Mouse (Mus musculus) heart, embryonic 12.5 days (tissue): ENCODE measurements at regions not wholly inside any gene's neighbourhood (a gene's known extent, or its start where the extent isn't known, plus 50 kb on each side); places are given as distances from the start of the nearest gene placed in this dataset.

Experiments
- ATAC-seq: fragments of 200-750 bp; cut with Nextera tagmentation; 2 replicates; pipeline ENCODE4 v1.8.0; 2017; ENCODE audit warnings: moderate TSS enrichment, moderate library complexity; ENCODE audit not compliant: insufficient number of reproducible peaks, low FRiP score
- H3K27ac ChIP-seq: fragments of 300-500 bp; sonication (generic); 2 replicates; pipeline ENCODE4 v1.5.1; 2016; ENCODE audit warnings: mild to moderate bottlenecking, moderate library complexity; ENCODE audit not compliant: poor library complexity, severe bottlenecking
- H3K27me3 ChIP-seq: fragments of 300-500 bp; sonication (generic); replicated peaks from 2 replicates; pipeline ENCODE4 v1.6.1; 2016; ENCODE audit warnings: mild to moderate bottlenecking, moderate library complexity
- H3K36me3 ChIP-seq: fragments of 300-500 bp; sonication (generic); 2 replicates; pipeline ENCODE4 v1.6.1; 2016; ENCODE audit warnings: mild to moderate bottlenecking, moderate library complexity
- H3K4me1 ChIP-seq: fragments of 300-500 bp; sonication (generic); replicated peaks from 2 replicates; pipeline ENCODE4 v1.6.1; 2016; ENCODE audit warnings: mild to moderate bottlenecking
- H3K4me2 ChIP-seq: fragments of 300-500 bp; sonication (generic); 2 replicates; pipeline ENCODE4 v1.6.1; 2016; ENCODE audit warnings: mild to moderate bottlenecking, moderate library complexity
- H3K4me3 ChIP-seq: fragments of 300-500 bp; sonication (generic); 2 replicates; pipeline ENCODE4 v1.5.1; 2016; ENCODE audit warnings: mild to moderate bottlenecking
- H3K9ac ChIP-seq: fragments of 300-500 bp; sonication (generic); 2 replicates; pipeline ENCODE4 v1.6.1; 2016; ENCODE audit warnings: mild to moderate bottlenecking, moderate library complexity
- H3K9me3 ChIP-seq: fragments of 300-500 bp; sonication (generic); replicated peaks from 2 replicates; pipeline ENCODE4 v1.6.1; 2016; ENCODE audit warnings: mild to moderate bottlenecking, moderate library complexity
- WGBS: fragments of 180-500 bp; shearing (Covaris S2); methylation state at CpG from one replicate; pipeline ENCODE4 v1.1.7; 2016; 5-methylcytosine and 5-hydroxymethylcytosine counted together

DNA sequence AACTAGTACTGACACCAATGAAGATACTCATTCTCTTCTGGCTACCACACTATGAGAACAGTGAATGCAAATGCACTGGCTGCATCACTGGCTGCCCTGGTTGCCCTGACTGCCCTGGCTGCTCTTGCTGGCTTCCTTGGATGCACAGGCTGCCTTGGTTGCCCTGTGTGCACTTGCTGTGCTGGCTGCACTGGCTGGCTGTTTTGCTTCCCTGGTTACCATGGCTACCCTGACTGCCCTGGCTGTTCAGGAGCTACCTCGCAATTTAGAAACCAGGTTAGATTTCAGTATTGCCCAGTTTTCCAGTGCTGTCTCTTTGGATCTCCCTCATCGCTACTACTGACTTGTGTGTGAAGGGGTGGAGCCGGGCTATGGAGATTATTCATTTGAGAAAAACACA is 175.7 kb downstream of the Fat4 start:
- 70% methylated on average over 3 of the region's 3 CpGs for WGBS
- no peaks in the 10 kb centered on the region for H3K27me3 ChIP-seq

DNA sequence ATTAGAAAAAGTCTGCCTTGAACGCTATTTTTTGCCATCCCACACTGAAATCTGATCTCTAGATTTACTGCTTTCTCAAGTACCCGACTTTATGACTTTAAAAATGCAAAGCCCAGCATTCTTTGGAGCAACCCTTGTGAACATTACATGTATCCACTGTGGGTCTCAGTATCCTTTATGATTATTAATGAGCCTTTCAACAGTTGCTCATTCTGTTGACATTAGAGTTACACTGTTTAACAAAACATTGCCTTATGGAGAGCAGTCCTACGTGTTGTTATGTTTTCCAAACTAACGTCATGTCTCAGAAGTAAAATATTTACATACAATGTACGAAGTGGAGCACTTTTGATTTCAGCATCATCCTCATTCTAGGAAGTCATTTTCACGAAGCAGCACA is 178.7 kb downstream of the Fat4 start:
- no peak overlapping the region for H3K27ac ChIP-seq
- no peak overlapping the region for H3K4me2 ChIP-seq
- H3K36me3 ChIP-seq, result no peaks in the 10 kb centered on the region
- no peak for ATAC-seq
- no peak overlapping the region for H3K9ac ChIP-seq
- H3K4me1 ChIP-seq, result no peaks in the 10 kb centered on the region
- whole genome bisulfite sequencing, result 78% methylated on average over 6 of the region's 6 CpGs
- no peaks in the 10 kb centered on the region for H3K27me3 ChIP-seq
- no peaks in the 10 kb centered on the region for H3K9me3 ChIP-seq
- no peak overlapping the region for H3K4me3 ChIP-seq

More for the DNA sequence above, 175.7 kb downstream of the Fat4 start:
- no peaks in the 10 kb centered on the region for H3K9me3 ChIP-seq
- no peak for ATAC-seq
- no peaks in the 10 kb centered on the region for H3K36me3 ChIP-seq
- no peak overlapping the region for H3K4me2 ChIP-seq
- H3K4me1 ChIP-seq, result no peaks in the 10 kb centered on the region
- no peak overlapping the region for H3K27ac ChIP-seq
- H3K4me3 ChIP-seq, result no peak overlapping the region
- no peak overlapping the region for H3K9ac ChIP-seq

DNA sequence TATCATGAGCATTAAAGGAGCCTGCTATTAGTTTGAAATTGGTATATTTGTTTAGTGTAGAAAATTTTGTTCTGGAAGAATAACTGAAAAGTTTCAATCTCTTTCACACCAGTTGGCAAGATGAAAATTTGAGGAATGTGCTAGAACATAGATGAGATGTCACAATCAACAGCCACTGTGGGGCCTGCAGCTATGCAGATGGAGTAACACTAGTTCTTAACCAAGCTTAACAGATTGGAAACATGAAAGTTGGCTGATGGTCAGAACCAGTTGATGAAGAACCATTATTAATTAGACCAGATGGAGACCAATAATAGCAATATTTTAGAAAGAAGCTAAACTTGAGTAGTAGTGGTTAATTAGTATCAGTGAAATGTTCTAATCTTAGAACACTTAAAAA is 182.3 kb downstream of the Fat4 start:
- H3K4me1 ChIP-seq, result no peaks in the 10 kb centered on the region
- H3K27me3 ChIP-seq, result no peaks in the 10 kb centered on the region
- no peaks in the 10 kb centered on the region for H3K36me3 ChIP-seq
- no peak overlapping the region for H3K4me3 ChIP-seq
- ATAC-seq, result no peak
- no peak overlapping the region for H3K4me2 ChIP-seq
- H3K9me3 ChIP-seq, result no peaks in the 10 kb centered on the region
- H3K9ac ChIP-seq, result no peak overlapping the region
- H3K27ac ChIP-seq, result no peak overlapping the region

- no peak overlapping the region for H3K4me2 ChIP-seq
- 74% methylated on average over 4 of the region's 4 CpGs for WGBS
- H3K9me3 ChIP-seq, result no peaks in the 10 kb centered on the region
- no peaks in the 10 kb centered on the region for H3K36me3 ChIP-seq
- no peaks in the 10 kb centered on the region for H3K4me1 ChIP-seq
- H3K27me3 ChIP-seq, result no peaks in the 10 kb centered on the region
- no peak overlapping the region for H3K4me3 ChIP-seq
- H3K27ac ChIP-seq, result no peak overlapping the region
- H3K9ac ChIP-seq, result no peak overlapping the region
- ATAC-seq, result no peak
These were observed 196.0 kb downstream of the Fat4 start for GRCm38 (mm10) chr3:39082678-39083270.

- no peak overlapping the region for H3K4me3 ChIP-seq
- no peaks in the 10 kb centered on the region for H3K4me1 ChIP-seq
- H3K9ac ChIP-seq, result no peak overlapping the region
- no peaks in the 10 kb centered on the region for H3K9me3 ChIP-seq
- no peak overlapping the region for H3K27ac ChIP-seq
- no peaks in the 10 kb centered on the region for H3K27me3 ChIP-seq
- no peak for ATAC-seq
- no peaks in the 10 kb centered on the region for H3K36me3 ChIP-seq
- H3K4me2 ChIP-seq, result no peak overlapping the region
- 83% methylated on average over 4 of the region's 4 CpGs for WGBS
These were observed 202.2 kb downstream of the Fat4 start for GRCm38 (mm10) chr3:39088948-39089347.

DNA sequence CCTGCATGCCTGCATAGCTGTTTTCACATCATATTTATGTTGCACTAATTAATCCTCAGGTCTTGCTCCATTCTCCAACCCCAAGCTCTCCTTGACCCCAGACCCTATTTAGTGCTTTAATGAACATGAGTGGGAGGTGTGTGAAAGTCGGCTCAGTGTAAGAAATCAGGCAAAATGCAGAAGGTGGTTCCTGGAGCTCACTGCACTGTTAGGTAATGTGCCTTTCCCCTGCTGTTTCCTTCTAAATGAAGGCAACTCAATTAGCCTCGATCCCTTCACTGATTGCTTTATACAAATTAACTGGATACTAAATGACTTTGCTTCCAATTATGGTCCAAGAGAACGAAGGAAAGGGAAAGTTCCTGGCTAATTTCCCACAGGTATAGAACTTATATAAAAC is 215.6 kb downstream of the Fat4 start:
- no peak overlapping the region for H3K9ac ChIP-seq
- no peak overlapping the region for H3K27ac ChIP-seq
- H3K4me2 ChIP-seq, result no peak overlapping the region
- no peak for ATAC-seq
- no peak overlapping the region for H3K4me3 ChIP-seq
- 74% methylated on average over 3 of the region's 3 CpGs for WGBS
- no peaks in the 10 kb centered on the region for H3K4me1 ChIP-seq
- H3K9me3 ChIP-seq, result 0 out of 2 replicates have a peak, but pooled peaks cover 2% of the 10 kb centered on the region
- H3K27me3 ChIP-seq, result no peaks in the 10 kb centered on the region
- no peaks in the 10 kb centered on the region for H3K36me3 ChIP-seq

DNA sequence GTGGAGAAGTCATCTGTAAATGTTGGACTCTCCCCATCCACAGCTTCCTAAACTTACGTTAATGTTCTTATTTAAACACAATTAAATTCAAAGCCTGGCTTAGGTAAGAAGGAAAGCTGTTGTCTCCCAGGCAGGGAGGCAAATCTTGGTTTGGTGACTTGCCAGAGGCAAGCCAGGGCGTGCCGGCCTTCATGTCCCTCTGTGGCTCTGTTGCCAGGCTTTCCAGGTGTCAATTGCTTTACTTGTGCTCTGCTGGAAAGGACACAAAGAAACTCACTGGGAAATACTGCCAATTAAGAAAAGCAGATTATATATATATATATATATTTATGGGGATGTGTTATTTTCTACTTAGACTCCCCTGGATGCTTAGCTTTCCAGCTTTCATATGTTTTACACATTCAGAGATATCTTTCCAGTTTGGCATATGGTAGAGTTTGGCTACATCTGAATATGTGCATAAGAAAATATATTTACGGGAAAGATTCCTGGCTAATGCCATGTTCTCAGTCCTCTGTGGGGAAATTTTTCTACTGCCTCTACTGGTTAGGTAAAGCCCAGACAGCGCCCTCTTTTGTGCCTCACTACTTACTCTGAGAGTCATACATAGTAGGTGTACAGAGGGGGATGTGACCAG is 223.1 kb downstream of the Fat4 start:
- no peak for ATAC-seq
- H3K4me2 ChIP-seq, result no peak overlapping the region
- H3K9me3 ChIP-seq, result no peaks in the 10 kb centered on the region
- H3K27ac ChIP-seq, result no peak overlapping the region
- no peak overlapping the region for H3K9ac ChIP-seq
- no peak overlapping the region for H3K4me3 ChIP-seq
- WGBS, result 86% methylated on average over 5 of the region's 5 CpGs
- no peaks in the 10 kb centered on the region for H3K4me1 ChIP-seq
- H3K36me3 ChIP-seq, result no peaks in the 10 kb centered on the region
- no peaks in the 10 kb centered on the region for H3K27me3 ChIP-seq

- H3K36me3 ChIP-seq, result no peaks in the 10 kb centered on the region
These were observed 227.3 kb downstream of the Fat4 start for GRCm38 (mm10) chr3:39114056-39114455.

GRCm38 (mm10) chr3:39114826-39115225 is 228.1 kb downstream of the Fat4 start:
- ATAC-seq, result no peak
- Histone ChIP-seq H3K4me2 (no peak overlapping the region), H3K27ac (no peak overlapping the region), H3K4me3 (no peak overlapping the region), H3K27me3 (no peaks in the 10 kb centered on the region), H3K9ac (no peak overlapping the region), H3K9me3 (no peaks in the 10 kb centered on the region), H3K4me1 (no peaks in the 10 kb centered on the region), H3K36me3 (no peaks in the 10 kb centered on the region)
- WGBS, result 73% methylated on average over 3 of the region's 3 CpGs

More at GRCm38 (mm10) chr3:39114056-39114455, 227.3 kb downstream of the Fat4 start:
- Histone ChIP-seq H3K27ac (no peak overlapping the region), H3K4me3 (no peak overlapping the region), H3K27me3 (no peaks in the 10 kb centered on the region), H3K4me1 (no peaks in the 10 kb centered on the region), H3K9ac (no peak overlapping the region), H3K4me2 (no peak overlapping the region), H3K9me3 (no peaks in the 10 kb centered on the region)
- no peak for ATAC-seq
- whole genome bisulfite sequencing, result 70% methylated on average over 3 of the region's 3 CpGs

- no peak for ATAC-seq
- Histone ChIP-seq H3K27ac (no peak overlapping the region), H3K36me3 (no peaks in the 10 kb centered on the region), H3K9ac (no peak overlapping the region), H3K4me3 (no peak overlapping the region), H3K4me2 (no peak overlapping the region), H3K9me3 (no peaks in the 10 kb centered on the region), H3K4me1 (no peaks in the 10 kb centered on the region), H3K27me3 (no peaks in the 10 kb centered on the region)
- WGBS, result 38% methylated on average over 1 of the region's 1 CpGs
These were observed 228.7 kb downstream of the Fat4 start for GRCm38 (mm10) chr3:39115441-39115840.

DNA sequence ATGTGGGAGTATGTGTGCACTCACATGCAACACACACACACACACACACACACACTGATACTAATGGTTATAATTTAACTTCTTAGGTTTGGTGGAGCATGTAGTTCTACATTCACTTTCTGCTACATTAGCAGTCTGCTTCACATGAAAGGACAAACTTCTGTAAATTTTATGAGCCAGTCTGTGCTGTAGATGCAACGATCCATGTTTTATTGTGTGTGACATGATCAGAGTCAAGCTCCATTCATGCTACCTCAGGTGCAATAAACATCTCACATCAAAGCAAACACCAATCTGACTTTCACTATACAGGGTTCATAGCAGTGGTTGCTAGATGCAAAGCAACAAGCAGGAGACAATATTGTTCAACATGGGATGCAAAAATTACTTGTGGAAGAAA is 235.5 kb downstream of the Fat4 start:
- no peaks in the 10 kb centered on the region for H3K27me3 ChIP-seq
- no peak overlapping the region for H3K4me2 ChIP-seq
- ATAC-seq, result no peak
- 0 out of 2 replicates have a peak, but pooled peaks cover 4% of the 10 kb centered on the region for H3K9me3 ChIP-seq
- H3K4me1 ChIP-seq, result no peaks in the 10 kb centered on the region
- 78% methylated on average over 1 of the region's 1 CpGs for WGBS
- no peak overlapping the region for H3K9ac ChIP-seq
- no peaks in the 10 kb centered on the region for H3K36me3 ChIP-seq
- no peak overlapping the region for H3K27ac ChIP-seq
- no peak overlapping the region for H3K4me3 ChIP-seq

DNA sequence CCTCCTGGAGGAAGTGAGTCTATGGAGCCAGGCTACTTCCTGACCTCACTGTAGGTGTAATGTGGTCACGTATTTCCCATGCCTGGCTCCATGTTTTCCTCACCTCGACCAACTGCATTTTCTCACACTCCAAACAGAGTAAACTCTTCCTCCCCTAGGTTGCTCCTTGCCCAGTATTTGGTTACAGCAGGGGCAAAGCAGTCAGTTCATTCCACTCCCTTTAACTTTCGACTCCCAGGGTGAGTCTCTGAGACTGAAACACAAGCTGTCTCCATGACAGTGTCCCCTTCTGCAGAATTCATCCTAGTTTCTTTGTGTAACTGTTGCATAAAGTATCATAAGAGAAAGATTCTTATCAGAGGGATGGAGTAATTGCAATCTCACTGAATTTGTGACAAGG is 243.8 kb downstream of the Fat4 start:
- WGBS, result 78% methylated on average over 3 of the region's 3 CpGs
- Histone ChIP-seq H3K4me3 (no peak overlapping the region), H3K4me2 (no peak overlapping the region), H3K4me1 (no peaks in the 10 kb centered on the region), H3K9ac (no peak overlapping the region), H3K9me3 (0 out of 2 replicates have a peak, but pooled peaks cover 4% of the 10 kb centered on the region), H3K36me3 (no peaks in the 10 kb centered on the region), H3K27me3 (no peaks in the 10 kb centered on the region), H3K27ac (no peak overlapping the region)
- ATAC-seq, result no peak
